Mouse (Mus musculus): ENCODE results near the gene Gm28308. TPM values are rescaled to one million over a fixed set of nuclear protein-coding genes. Genes with fewer than 3 reads are reported as not detected.
A peak's percentile ranks its signal among the peaks of the same experiment; 100 is the strongest.

Gm28308 gene
- polyA plus RNA-seq, 1 experiment = not detected

DNA sequence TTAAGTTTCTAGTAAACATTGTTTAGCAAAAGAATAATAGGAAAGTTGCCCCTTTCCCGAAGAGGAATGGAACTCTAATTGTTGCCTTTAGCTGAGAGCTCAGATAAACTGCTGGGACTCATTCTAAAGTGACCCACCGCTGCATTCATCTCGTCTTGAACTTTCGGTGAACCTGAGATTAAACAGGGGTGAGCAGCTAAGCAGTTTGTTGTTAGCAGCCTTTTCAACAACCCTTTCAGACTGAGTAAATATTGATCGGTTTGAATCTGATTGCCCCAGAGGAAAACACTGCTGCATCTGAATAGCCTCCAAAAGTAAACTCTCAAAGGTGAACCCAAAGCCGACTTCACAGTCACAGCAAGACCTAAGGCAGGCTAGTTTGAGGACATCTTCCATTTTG lies 59.9 kb downstream of the Gm28308 start:
- DNase-seq (ENCODE audit: low read depth) = peak; percentile 24
- no peak for TF ChIP-seq POLR2A (IDR thresholded peaks at IDR 0.05; ENCODE audit: borderline replicate concordance, extremely low read depth, insufficient read depth, insufficient read length, poor library complexity, severe bottlenecking)
- TF ChIP-seq CTCF (IDR thresholded peaks at IDR 0.05; ENCODE audit: borderline replicate concordance, extremely low read depth, insufficient read depth, insufficient read length) = no peak

DNA sequence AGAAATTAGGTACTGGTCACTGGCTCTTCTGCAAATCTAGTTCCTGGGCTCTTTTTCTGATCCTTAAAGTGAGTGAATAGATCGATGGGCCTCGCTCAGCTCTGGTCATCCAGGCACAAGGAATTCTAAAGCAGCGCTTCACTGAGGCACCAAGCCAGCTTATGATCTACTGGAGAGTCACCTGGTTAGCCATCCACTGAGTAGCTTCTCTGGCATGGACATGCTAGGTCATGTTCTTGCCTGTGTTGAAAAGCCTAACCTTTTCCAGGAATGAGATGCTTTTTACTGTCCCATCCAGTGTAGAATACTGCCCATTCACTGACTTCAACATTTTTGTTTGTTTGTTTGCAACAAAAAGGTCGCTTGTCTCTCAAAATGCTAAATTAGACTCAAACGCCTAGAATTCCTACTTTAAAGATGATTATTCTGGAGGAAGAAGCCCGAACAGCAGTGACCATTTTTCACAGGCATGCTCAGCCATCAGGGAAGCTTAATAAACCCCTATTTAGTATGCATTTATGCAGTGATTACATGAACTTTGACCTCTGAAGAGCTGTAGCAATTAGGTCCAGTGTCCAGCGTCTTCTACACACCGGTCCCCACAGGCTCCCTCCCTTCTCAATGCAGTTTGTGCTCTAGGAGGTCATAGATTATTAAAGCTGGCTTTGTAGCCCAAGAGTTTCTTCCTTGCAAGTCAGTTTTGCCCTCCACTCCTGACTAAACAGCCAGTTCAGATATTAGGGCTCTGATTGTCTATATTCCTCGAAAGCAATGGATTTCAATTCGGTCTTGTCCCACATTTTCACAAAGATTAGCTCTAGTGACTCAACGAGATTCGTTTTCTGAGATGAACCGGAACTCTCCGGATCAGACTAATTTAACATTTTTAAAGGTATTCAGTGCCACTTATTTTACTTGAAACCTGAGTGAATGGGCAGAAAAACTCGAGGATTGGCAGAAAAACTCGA lies 60.6 kb downstream of the Gm28308 start:
- DNase-seq (ENCODE audit: low read depth) = peak; percentile 32
- TF ChIP-seq CTCF (IDR thresholded peaks at IDR 0.05; ENCODE audit: borderline replicate concordance, extremely low read depth, insufficient read depth, insufficient read length) (no peak), POLR2A (IDR thresholded peaks at IDR 0.05; ENCODE audit: borderline replicate concordance, extremely low read depth, insufficient read depth, insufficient read length, poor library complexity, severe bottlenecking) (no peak)

DNA sequence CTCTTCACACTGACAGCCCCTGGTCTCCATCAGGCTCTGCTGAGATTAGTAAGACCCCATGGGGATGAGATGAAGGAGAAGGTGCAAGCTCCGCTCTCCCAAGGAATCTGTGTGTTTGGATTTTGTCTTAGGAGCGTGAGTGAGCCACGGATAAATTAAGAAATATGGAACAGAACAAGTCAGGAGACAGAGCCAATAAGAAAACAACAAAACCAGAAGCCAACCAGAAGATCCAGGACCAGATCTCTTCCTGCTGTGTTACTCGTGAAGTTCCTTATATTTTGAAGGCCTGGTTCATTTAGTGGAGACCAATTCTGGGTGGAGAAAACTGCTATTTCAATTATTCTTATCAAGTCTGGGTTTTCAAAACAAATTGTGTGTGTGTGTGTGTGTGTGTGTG lies 61.6 kb downstream of the Gm28308 start:
- TF ChIP-seq POLR2A (IDR thresholded peaks at IDR 0.05; ENCODE audit: borderline replicate concordance, extremely low read depth, insufficient read depth, insufficient read length, poor library complexity, severe bottlenecking) (no peak), CTCF (IDR thresholded peaks at IDR 0.05; ENCODE audit: borderline replicate concordance, extremely low read depth, insufficient read depth, insufficient read length) (no peak)
- peak; percentile 37 for DNase-seq (ENCODE audit: low read depth)

DNA sequence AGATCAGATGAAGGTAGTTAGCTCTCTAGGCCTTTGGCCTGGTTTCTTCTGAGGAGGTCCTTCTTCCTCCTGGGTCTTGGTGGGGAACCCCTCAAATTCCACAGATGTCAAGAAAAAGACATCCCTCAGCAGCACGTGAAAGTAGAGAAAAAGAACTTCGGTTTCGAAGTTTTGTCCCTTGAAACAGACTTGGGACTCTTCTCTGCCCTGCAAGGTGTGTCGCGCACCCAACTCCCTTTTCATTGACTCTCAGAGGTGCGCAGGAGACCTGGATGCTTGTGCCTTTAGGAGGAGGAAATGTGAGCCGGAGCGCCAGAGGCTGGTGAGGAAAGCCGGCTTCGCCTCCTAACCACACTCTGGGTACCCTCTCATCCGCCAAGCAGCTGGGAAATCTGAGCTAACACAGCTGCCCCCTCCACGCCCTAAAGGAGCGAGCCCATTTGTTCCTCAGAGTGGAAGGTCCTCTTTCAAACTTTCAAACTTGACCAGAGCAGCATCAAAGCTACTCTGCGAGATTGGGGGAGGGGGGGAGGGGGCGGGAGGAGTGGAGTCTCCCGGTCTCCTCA lies 62.7 kb downstream of the Gm28308 start:
- TF ChIP-seq CTCF (IDR thresholded peaks at IDR 0.05; ENCODE audit: borderline replicate concordance, extremely low read depth, insufficient read depth, insufficient read length) = no peak
- no peak for TF ChIP-seq POLR2A (IDR thresholded peaks at IDR 0.05; ENCODE audit: borderline replicate concordance, extremely low read depth, insufficient read depth, insufficient read length, poor library complexity, severe bottlenecking)
- DNase-seq (ENCODE audit: low read depth) = peak; percentile 11

DNA sequence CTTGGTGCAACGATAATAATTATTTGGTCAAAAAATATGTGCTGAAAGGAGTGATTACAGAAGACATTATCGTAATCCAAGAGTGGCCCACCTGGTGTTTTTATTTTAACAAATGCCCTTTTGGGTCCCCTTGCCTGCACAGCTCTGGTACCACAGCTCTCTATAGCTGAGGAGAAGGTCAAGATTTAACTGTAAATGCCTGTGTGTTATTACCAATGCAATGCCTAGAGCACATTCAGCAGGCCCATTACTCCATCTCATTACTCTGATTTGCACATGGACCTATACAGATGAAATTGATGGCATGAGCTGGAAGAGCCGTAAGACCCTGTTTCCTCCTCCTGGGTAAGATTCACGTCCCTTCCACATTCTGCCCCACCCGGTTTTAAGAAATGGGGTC lies 74.0 kb downstream of the Gm28308 start:
- TF ChIP-seq CTCF (IDR thresholded peaks at IDR 0.05; ENCODE audit: borderline replicate concordance, extremely low read depth, insufficient read depth, insufficient read length) = no peak
- TF ChIP-seq POLR2A (IDR thresholded peaks at IDR 0.05; ENCODE audit: borderline replicate concordance, extremely low read depth, insufficient read depth, insufficient read length, poor library complexity, severe bottlenecking) = no peak
- DNase-seq (ENCODE audit: low read depth) = no peak

DNA sequence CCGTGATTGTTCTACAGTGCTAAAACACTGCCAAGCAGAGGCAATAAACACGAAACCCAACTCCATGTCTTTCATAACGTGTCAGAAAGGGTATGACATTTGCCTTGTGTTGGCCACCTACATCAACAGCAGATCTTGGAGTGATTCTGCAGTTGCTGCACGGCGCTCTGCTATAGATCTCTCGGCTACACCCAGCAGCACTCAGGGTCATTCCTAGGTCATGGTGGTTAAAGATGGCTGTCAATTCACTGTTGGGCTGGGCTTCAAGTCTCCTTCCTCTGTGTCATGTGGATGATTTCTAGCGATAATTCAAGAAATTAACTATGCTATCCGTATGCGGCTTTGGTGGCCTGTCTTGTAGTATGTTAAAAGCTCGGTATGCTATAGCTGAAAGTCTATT lies 74.6 kb downstream of the Gm28308 start:
- no peak for TF ChIP-seq CTCF (IDR thresholded peaks at IDR 0.05; ENCODE audit: borderline replicate concordance, extremely low read depth, insufficient read depth, insufficient read length)
- TF ChIP-seq POLR2A (IDR thresholded peaks at IDR 0.05; ENCODE audit: borderline replicate concordance, extremely low read depth, insufficient read depth, insufficient read length, poor library complexity, severe bottlenecking) = no peak
- DNase-seq (ENCODE audit: low read depth) = no peak

DNA sequence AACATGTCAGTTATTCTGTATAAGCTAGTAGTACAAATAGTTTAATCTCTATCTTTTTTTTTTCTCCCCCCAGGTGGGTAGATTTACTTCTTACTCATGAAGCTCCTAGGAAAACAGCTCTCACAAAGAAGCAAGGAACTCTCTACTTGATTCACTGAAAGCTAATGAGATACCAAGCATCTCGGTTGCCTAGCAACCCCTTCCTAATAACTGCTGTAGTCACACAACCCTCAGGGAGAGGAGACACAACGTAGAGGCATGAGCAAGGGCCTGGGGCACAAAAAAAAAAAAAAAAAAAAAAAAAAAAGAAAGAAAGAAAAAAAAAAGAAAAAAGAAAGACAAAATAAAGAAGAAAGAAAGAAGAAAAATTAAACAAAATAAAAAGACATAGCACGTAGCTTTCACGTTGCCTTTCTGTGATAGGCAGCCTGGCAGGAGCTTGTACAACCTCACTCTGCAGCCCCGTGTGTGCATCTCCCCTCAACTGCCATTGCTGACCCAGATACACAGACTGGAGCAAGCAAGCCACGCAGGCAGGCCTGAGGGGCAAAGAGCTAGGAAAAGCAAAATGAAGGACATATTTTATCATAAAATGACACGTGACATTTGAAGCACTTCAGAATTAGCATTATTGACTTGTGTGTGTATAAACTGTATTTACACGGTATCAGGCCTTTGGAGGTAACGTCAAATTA lies 75.2 kb downstream of the Gm28308 start:
- TF ChIP-seq CTCF (IDR thresholded peaks at IDR 0.05; ENCODE audit: borderline replicate concordance, extremely low read depth, insufficient read depth, insufficient read length) (no peak), POLR2A (IDR thresholded peaks at IDR 0.05; ENCODE audit: borderline replicate concordance, extremely low read depth, insufficient read depth, insufficient read length, poor library complexity, severe bottlenecking) (no peak)
- DNase-seq (ENCODE audit: low read depth) = peak; percentile 91

DNA sequence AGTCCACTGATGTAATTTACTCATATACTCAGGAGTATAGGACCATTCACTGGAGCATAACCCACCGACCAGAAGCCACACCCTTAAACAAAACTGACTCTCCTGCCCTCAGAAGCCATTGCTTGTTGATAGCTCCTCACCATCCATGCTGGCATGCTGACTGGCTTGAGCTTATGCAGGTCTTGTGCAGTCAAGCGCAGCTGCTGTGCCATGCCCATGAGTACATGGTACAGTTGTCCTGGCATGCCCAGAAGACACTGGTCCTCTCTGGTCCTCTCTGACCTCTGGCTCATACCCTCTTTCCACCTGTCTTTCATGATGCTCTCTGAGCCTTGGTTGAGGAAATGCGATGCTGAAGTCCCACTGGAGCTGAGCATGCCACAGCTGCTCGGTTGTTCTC lies 89.5 kb downstream of the Gm28308 start:
- DNase-seq (ENCODE audit: low read depth) = no peak
- TF ChIP-seq CTCF (IDR thresholded peaks at IDR 0.05; ENCODE audit: borderline replicate concordance, extremely low read depth, insufficient read depth, insufficient read length) (no peak), POLR2A (IDR thresholded peaks at IDR 0.05; ENCODE audit: borderline replicate concordance, extremely low read depth, insufficient read depth, insufficient read length, poor library complexity, severe bottlenecking) (no peak)

DNA sequence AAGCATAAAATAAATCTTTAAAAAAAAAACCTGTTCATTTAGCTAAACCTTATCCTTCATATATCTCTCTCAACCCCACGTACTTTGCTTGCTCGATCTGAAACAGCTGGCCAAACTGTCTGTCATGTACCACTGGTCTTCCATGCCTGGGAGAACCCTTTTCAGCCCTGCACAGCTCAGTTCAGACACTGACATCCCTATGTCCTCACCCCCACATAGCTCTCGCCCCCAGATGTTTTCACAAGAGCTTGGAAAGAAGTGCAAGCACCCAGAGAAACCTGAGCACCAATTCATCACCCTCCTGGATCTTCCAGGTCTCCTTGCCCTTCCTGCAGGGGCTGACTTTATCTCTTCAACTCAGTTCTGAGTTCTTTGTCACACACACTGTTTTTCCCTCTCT lies 92.0 kb downstream of the Gm28308 start:
- TF ChIP-seq POLR2A (IDR thresholded peaks at IDR 0.05; ENCODE audit: borderline replicate concordance, extremely low read depth, insufficient read depth, insufficient read length, poor library complexity, severe bottlenecking) (no peak), CTCF (IDR thresholded peaks at IDR 0.05; ENCODE audit: borderline replicate concordance, extremely low read depth, insufficient read depth, insufficient read length) (no peak)
- DNase-seq (ENCODE audit: low read depth) = no peak

DNA sequence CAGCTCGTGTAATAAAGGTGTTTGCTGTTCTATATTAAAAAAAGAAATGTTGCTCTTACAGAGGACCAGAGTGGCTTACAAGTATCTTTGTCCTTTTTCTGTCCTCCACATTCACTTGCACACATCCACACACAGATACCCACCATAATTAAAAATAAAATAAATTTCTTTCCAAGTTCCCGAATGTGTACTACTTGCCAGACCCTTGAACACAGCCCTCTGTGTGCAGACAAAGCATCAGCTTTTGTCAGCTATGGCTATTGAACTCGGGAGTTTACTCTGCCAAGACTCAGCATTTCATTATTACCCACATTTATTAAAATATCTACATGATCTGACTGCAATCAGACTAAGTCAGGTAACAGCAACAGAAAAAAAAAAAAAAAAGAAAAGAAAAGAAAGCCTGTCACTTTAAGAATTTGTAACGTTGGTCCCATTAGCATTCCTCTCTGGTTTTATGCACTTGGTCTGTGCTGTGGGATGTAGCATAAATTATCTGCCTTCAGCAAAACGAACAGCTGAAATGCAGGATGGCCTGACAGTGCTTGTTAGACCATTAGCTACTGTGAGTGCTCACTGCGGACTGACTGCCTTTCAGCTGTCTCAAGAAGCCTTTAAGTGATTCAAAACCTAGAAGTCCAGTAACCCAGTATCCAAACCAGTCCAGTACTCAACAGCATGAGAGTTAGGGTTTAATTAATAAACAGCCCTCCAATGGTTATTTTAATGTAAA lies 94.1 kb downstream of the Gm28308 start:
- TF ChIP-seq CTCF (IDR thresholded peaks at IDR 0.05; ENCODE audit: borderline replicate concordance, extremely low read depth, insufficient read depth, insufficient read length) = no peak
- no peak for TF ChIP-seq POLR2A (IDR thresholded peaks at IDR 0.05; ENCODE audit: borderline replicate concordance, extremely low read depth, insufficient read depth, insufficient read length, poor library complexity, severe bottlenecking)
- peak; percentile 94 for DNase-seq (ENCODE audit: low read depth)

DNA sequence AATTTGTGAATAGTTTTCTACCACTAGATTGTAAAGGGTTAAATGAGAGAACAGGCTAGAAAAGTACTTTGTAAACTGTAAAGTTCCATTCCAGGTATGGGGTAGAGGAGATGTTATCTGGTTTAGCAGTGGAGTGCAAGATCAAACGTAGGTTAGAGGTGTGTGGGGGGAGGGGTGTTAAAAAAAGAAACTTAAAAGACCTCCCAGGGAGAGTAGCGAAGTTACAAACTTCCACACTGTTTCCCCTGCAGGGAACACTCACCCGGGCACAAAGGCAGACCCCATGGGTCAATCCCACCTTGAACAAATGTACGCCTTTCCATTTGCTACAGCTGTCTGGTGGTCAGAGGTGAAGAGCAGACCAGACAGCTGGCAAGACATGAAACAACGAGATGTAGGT lies 97.2 kb downstream of the Gm28308 start:
- no peak for DNase-seq (ENCODE audit: low read depth)
- TF ChIP-seq CTCF (IDR thresholded peaks at IDR 0.05; ENCODE audit: borderline replicate concordance, extremely low read depth, insufficient read depth, insufficient read length) (no peak), POLR2A (IDR thresholded peaks at IDR 0.05; ENCODE audit: borderline replicate concordance, extremely low read depth, insufficient read depth, insufficient read length, poor library complexity, severe bottlenecking) (no peak)

Other genes with a start within 250 kb of the Gm28308 start
- 6.3 and 10.3 TPM in 2 replicates for gene Skap2, start 200.8 kb downstream of the Gm28308 start, polyA plus RNA-seq (2012; rRNA removed)
- gene Hoxa1, start 55.0 kb downstream of the Gm28308 start, polyA plus RNA-seq (2012; rRNA removed) = 0.39 and 1.2 TPM in 2 replicates
- gene Hoxa2, start 48.5 kb downstream of the Gm28308 start, polyA plus RNA-seq (2012; rRNA removed) = 3.2 and 14.2 TPM in 2 replicates
- 0.10 and 0.67 TPM in 2 replicates for gene 5730596B20Rik, start 35.8 kb downstream of the Gm28308 start, polyA plus RNA-seq (2012; rRNA removed)
- 1.9 and 16.4 TPM in 2 replicates for gene Hoxa4, start 21.6 kb downstream of the Gm28308 start, polyA plus RNA-seq (2012; rRNA removed)
- gene Hoxa5, start 8.8 kb downstream of the Gm28308 start, polyA plus RNA-seq (2012; rRNA removed) = 5.0 and 47.1 TPM in 2 replicates
- 0.08 and 3.7 TPM in 2 replicates for gene Hoxa6, start 4.6 kb downstream of the Gm28308 start, polyA plus RNA-seq (2012; rRNA removed)
- 1.6 and 20.3 TPM in 2 replicates for gene Hoxa3, start within 50 bp of the Gm28308 start, polyA plus RNA-seq (2012; rRNA removed)
- 0.05 and 0.10 TPM in 2 replicates for gene Hoxa7, start 8.5 kb upstream of the Gm28308 start, polyA plus RNA-seq (2012; rRNA removed)
- 0.10 TPM in 1 of 2 replicates, not detected in the other for gene Hoxa9, start 17.8 kb upstream of the Gm28308 start, polyA plus RNA-seq (2012; rRNA removed)
- gene Hoxa10, start 27.5 kb upstream of the Gm28308 start, polyA plus RNA-seq (2012; rRNA removed) = 0.08 and 0.23 TPM in 2 replicates
- 0.04 TPM in 1 of 2 replicates, not detected in the other for gene Hoxa11, start 32.5 kb upstream of the Gm28308 start, polyA plus RNA-seq (2012; rRNA removed)
- gene Hoxa13, start 47.5 kb upstream of the Gm28308 start, polyA plus RNA-seq (2012; rRNA removed) = 0.10 TPM in 1 of 2 replicates, not detected in the other
- gene Evx1, start 100.2 kb upstream of the Gm28308 start, polyA plus RNA-seq (2012; rRNA removed) = 1.5 and 3.7 TPM in 2 replicates